Mouse (Mus musculus) spleen, adult 2 months (tissue): ENCODE data around the gene Ppp1r12c. TPM values are rescaled to one million over a fixed set of nuclear protein-coding genes. Genes with fewer than 3 reads are reported as not detected.

Source experiments
- DNase-seq, 2 experiments: peaks; one replicate each; pipeline versions ENCODE4 v3.0.0 to v3.0.0-alpha.2; 2012 to 2021; ENCODE audit warnings: low spot score in 2 of 2, low read depth in 1 of 2
- H3K27ac ChIP-seq: fragments of 200-500 bp; 2 replicates; pipeline ENCODE4 v1.5.1; 2012; ENCODE audit warnings: low read length, inconsistent platforms; ENCODE audit not compliant: insufficient read depth
- H3K27me3 ChIP-seq: fragments of 200-500 bp; 2 replicates; pipeline ENCODE4 v1.6.1; 2012; ENCODE audit warnings: mild to moderate bottlenecking, moderate library complexity, low read length, inconsistent platforms; ENCODE audit not compliant: control insufficient read depth, insufficient read depth
- H3K36me3 ChIP-seq: fragments of 200-500 bp; 2 replicates; pipeline ENCODE4 v1.6.1; 2012; ENCODE audit warnings: mild to moderate bottlenecking, low read length, inconsistent platforms; ENCODE audit not compliant: control insufficient read depth, insufficient read depth
- H3K4me1 ChIP-seq: fragments of 200-500 bp; 2 replicates; pipeline ENCODE4 v1.6.1; 2011; ENCODE audit warnings: inconsistent platforms; ENCODE audit not compliant: control insufficient read depth, insufficient read depth, insufficient read length
- H3K4me3 ChIP-seq: fragments of 200-500 bp; 2 replicates; pipeline ENCODE4 v1.5.1; 2011; ENCODE audit warnings: mild to moderate bottlenecking, inconsistent platforms; ENCODE audit not compliant: insufficient read depth, insufficient read length; ENCODE audit errors: extremely low read depth
- CTCF ChIP-seq: fragments of 200-500 bp; IDR thresholded peaks from 2 replicates; pipeline ENCODE4 v1.5.1; 2011; ENCODE audit warnings: mild to moderate bottlenecking, inconsistent platforms; ENCODE audit not compliant: insufficient read depth, insufficient read length, insufficient replicate concordance; ENCODE audit errors: extremely low read depth
- POLR2A ChIP-seq: fragments of 200-500 bp; IDR thresholded peaks from 2 replicates; pipeline ENCODE4 v1.6.1; 2011; ENCODE audit warnings: low read depth, low read length, inconsistent platforms
- WGBS: fragments of 180-500 bp; shearing (Covaris S2); methylation state at CpG from one replicate; pipeline ENCODE4 v1.1.7; 2018; 5-methylcytosine and 5-hydroxymethylcytosine counted together
- polyA plus RNA-seq: library from polyadenylated mRNA; depleted of rRNA; stranded (reverse); fragments of >200 nt; gene quantifications from 2 replicates; pipeline ENCODE4 v1.2.3, GENCODE M21; 2012

The Ppp1r12c gene
- polyA plus RNA-seq, 1 experiment: 92.6 TPM

- no peaks in the 10 kb centered on the region for H3K27me3 ChIP-seq
- no peak overlapping the region for H3K27ac ChIP-seq
- no peak for DNase-seq
- no peaks in the 10 kb centered on the region for H3K36me3 ChIP-seq
- 86% methylated on average over 31 of the region's 32 CpGs for WGBS
- H3K4me1 ChIP-seq: peaks cover 8% of the 10 kb centered on the region; the same call in 1 of the 2 replicates
- H3K4me3 ChIP-seq: no peak overlapping the region
- peak; percentile 6; the same call in 1 of the 2 replicates for TF ChIP-seq CTCF
- TF ChIP-seq POLR2A: no peak
Observed at GRCm38 (mm10) chr7:4508062-4508738, 6.7 kb upstream of the Ppp1r12c start.

DNA sequence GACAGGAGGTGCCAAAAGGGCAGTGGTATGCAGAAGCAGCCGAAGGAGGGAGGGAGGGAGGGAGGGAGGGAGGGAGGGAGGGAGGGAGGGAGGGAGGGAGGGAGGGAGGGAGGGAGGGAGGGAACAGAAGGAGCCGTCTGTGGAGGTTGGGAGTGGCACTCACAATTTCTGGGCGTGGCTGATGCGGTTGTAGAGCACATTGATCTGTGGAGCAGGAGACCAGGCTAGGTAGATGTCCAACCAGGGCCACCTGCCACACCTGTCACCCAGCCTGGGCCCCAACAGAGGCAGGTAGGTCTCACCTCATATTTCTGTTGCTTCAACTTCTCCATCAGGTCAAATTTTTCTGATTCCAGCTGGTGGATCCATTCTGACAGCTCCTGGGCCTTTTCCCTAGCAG lies 5.7 kb upstream of the Ppp1r12c start:
- Histone ChIP-seq H3K4me3 (no peak overlapping the region), H3K27ac (no peak overlapping the region), H3K27me3 (no peaks in the 10 kb centered on the region), H3K4me1 (peaks cover 8% of the 10 kb centered on the region; the same call in 1 of the 2 replicates), H3K36me3 (no peaks in the 10 kb centered on the region)
- no peak for DNase-seq
- no peak for TF ChIP-seq CTCF
- TF ChIP-seq POLR2A: no peak
- WGBS: 73% methylated on average over 3 of the region's 4 CpGs

DNA sequence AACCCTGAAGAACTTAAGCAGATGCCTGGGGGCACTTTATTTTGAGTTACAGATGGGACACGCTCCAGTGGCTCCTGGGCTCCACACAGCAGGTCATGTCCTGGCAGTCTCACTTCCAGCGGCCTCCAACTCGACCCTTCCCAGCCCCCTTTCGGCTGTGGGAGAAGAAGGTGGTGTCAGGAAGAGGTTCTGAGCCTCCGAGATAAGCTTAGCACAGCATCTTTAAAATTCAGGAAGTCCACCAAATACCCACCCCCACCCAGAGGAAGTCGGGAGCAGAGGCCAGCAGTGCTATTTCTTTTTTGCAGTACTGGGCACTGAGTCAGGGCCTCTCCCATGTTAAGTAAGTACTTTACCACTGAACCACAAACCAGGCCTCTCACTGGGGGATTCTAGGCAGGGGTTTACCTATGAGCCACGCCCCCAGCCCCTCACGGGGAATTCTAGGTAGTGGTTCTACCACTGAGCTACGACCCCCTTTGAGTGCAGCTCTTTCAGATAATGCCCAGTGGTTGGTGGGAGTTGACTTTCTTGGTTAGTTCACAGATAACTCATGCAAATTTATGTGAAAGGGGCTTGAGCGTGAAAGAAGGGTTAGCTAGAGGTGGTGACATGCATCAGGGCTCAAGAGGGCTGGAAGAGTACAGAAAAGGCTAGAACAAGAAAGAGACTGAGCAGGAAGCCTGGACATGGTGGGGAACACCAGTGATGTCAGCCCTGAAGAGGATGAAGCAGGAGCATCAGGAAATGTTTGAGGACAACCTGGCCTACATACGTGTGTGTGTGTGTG lies 3.4 kb upstream of the Ppp1r12c start:
- Histone ChIP-seq H3K4me1 (peaks cover 13% of the 10 kb centered on the region; the same call in 1 of the 2 replicates), H3K4me3 (no peak overlapping the region), H3K27ac (peak overlapping the region; percentile 61), H3K27me3 (no peaks in the 10 kb centered on the region), H3K36me3 (no peaks in the 10 kb centered on the region)
- TF ChIP-seq POLR2A (no peak), CTCF (no peak)
- 25% methylated on average over 11 of the region's 11 CpGs for WGBS
- no peak for DNase-seq

- Histone ChIP-seq H3K4me1 (peaks cover 19% of the 10 kb centered on the region; the same call in 1 of the 2 replicates), H3K36me3 (peaks cover 2% of the 10 kb centered on the region; the same call in 1 of the 2 replicates), H3K4me3 (no peak overlapping the region), H3K27ac (peak overlapping the region; percentile 61), H3K27me3 (no peaks in the 10 kb centered on the region)
- WGBS: 68% methylated on average over 5 of the region's 5 CpGs
- no peak for DNase-seq
- TF ChIP-seq CTCF (no peak), POLR2A (no peak)
Observed at GRCm38 (mm10) chr7:4503858-4504257, 2.4 kb upstream of the Ppp1r12c start.

GRCm38 (mm10) chr7:4503100-4503499 lies 1.6 kb upstream of the Ppp1r12c start:
- 92% methylated on average over 4 of the region's 4 CpGs for WGBS
- no peak for DNase-seq
- Histone ChIP-seq H3K27me3 (no peaks in the 10 kb centered on the region), H3K36me3 (peaks cover 2% of the 10 kb centered on the region; the same call in 1 of the 2 replicates), H3K4me1 (peaks cover 21% of the 10 kb centered on the region; the same call in 1 of the 2 replicates), H3K4me3 (no peak overlapping the region), H3K27ac (no peak overlapping the region)
- TF ChIP-seq CTCF (no peak), POLR2A (no peak)

GRCm38 (mm10) chr7:4502421-4503090 lies 1.1 kb upstream of the Ppp1r12c start:
- DNase-seq: no peak
- Histone ChIP-seq H3K27ac (peak overlapping the region; percentile 16; the same call in 1 of the 2 replicates), H3K36me3 (peaks cover 2% of the 10 kb centered on the region; the same call in 1 of the 2 replicates), H3K27me3 (no peaks in the 10 kb centered on the region), H3K4me3 (0 out of 2 replicates have a peak overlapping the region, but pooled peaks have one; percentile 2), H3K4me1 (peaks cover 21% of the 10 kb centered on the region; the same call in 1 of the 2 replicates)
- TF ChIP-seq CTCF (no peak), POLR2A (no peak)
- WGBS: 39% methylated on average over 14 of the region's 14 CpGs
